Mouse (Mus musculus): ENCODE results near the gene Slc12a7. TPM values are rescaled to one million over a fixed set of nuclear protein-coding genes. Genes with fewer than 3 reads are reported as not detected.

The Slc12a7 gene
- polyA plus RNA-seq, 1 experiment from 2014 or later = 32.7 TPM

DNA sequence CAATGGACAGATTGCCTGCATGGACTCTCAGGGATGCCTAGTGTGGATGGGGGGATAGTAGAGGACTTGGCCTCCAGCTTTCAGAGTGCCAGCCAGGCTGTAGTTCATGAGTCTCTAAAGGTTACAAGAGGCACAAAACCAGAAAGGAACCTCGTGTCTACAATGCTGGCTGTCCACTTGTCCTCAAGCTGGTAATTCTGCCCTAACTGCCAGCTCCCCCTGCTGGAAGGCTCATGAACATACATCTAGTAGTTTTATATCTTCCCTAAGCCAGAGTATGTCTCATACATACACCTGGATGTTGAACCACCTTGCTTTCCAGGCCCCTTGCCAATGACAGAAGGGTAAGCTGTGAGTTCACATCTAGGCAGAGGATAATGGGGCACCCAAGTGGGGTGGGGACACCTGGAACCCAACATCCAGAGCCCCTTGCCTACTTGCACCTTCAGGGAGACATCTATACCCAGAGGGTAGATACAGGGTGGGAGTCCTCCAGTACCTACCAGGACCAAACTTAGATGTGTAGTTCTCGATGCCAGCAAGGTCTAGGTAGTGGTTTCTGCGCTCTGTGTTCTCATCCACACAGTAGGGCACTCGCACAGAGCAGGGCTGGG is 89.4 kb downstream of the Slc12a7 start:
- H3K36me3 ChIP-seq (ENCODE audit: control insufficient read depth, insufficient read depth, low read length) = no peaks in the 10 kb centered on the region; the same call in 1 of the 2 replicates
- 64% methylated on average over 4 of the region's 4 CpGs for WGBS (ENCODE audit: insufficient replicate concordance)
- H3K4me1 ChIP-seq (ENCODE audit: control insufficient read depth, insufficient read depth, low read length) = no peaks in the 10 kb centered on the region
- no peak overlapping the region for H3K4me2 ChIP-seq
- H3K27ac ChIP-seq (ENCODE audit: low read depth, low read length) = no peak overlapping the region
- ATAC-seq (replicated peaks; ENCODE audit: insufficient number of reproducible peaks, low FRiP score, low TSS enrichment) = no peak
- H3K9me3 ChIP-seq (replicated peaks; ENCODE audit: control insufficient read depth, low read length) = no peaks in the 10 kb centered on the region
- H3K9ac ChIP-seq (ENCODE audit: low read depth, low read length) = no peak overlapping the region
- H3K4me3 ChIP-seq (ENCODE audit: low read depth, low read length) = no peak overlapping the region
- H3K27me3 ChIP-seq (ENCODE audit: control insufficient read depth, insufficient read depth, low read length) = no peaks in the 10 kb centered on the region

DNA sequence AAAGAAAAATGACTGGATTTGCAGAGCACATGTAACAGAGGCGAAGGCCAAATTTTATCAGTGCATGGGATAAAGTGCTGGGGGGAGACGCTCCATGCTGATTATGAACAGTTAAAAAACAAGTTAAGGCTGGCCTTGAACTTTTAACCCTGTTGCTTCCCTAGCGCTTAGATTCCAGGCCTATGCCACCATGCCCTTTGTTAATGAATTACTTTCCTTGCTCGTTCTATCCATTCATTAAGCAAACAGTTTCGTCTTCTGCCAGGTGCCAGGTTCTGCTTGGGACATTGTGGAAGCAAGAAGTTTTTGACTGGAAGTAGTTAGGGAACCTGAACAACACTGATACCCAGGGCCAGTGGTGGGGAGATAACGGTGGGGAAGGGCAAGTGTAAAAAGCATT is 90.8 kb downstream of the Slc12a7 start:
- H3K4me3 ChIP-seq (ENCODE audit: low read depth, low read length) = no peak overlapping the region
- H3K36me3 ChIP-seq (ENCODE audit: control insufficient read depth, insufficient read depth, low read length) = no peaks in the 10 kb centered on the region; the same call in 1 of the 2 replicates
- no peak overlapping the region for H3K4me2 ChIP-seq
- H3K27ac ChIP-seq (ENCODE audit: low read depth, low read length) = no peak overlapping the region
- H3K4me1 ChIP-seq (ENCODE audit: control insufficient read depth, insufficient read depth, low read length) = no peaks in the 10 kb centered on the region
- no peaks in the 10 kb centered on the region for H3K27me3 ChIP-seq (ENCODE audit: control insufficient read depth, insufficient read depth, low read length)
- H3K9ac ChIP-seq (ENCODE audit: low read depth, low read length) = no peak overlapping the region
- H3K9me3 ChIP-seq (replicated peaks; ENCODE audit: control insufficient read depth, low read length) = no peaks in the 10 kb centered on the region
- 77% methylated on average over 6 of the region's 6 CpGs for WGBS (ENCODE audit: insufficient replicate concordance)
- ATAC-seq (replicated peaks; ENCODE audit: insufficient number of reproducible peaks, low FRiP score, low TSS enrichment) = no peak

DNA sequence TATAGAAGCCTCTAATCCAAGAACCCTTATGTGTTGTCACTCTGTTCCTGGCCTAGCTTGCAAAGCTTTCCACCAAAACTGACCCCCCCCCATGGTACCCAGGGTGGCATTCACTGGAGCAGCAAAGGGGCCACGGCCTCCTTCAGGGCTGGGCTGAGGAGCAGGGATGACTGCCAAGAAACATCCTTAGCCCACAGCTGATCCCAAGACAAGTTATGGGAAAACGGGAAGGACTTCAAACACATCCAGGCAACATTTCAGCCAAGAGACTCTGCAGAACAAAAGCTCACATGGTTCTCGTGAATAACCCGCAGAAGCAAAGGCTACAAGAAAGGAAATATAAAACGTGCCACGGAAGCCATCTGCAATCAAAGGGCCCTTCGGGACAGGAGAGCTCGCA is 94.3 kb downstream of the Slc12a7 start:
- Histone ChIP-seq H3K27me3 (ENCODE audit: control insufficient read depth, insufficient read depth, low read length) (no peaks in the 10 kb centered on the region), H3K4me1 (ENCODE audit: control insufficient read depth, insufficient read depth, low read length) (no peaks in the 10 kb centered on the region), H3K4me2 (no peak overlapping the region), H3K9me3 (replicated peaks; ENCODE audit: control insufficient read depth, low read length) (no peaks in the 10 kb centered on the region), H3K36me3 (ENCODE audit: control insufficient read depth, insufficient read depth, low read length) (no peaks in the 10 kb centered on the region), H3K4me3 (ENCODE audit: low read depth, low read length) (no peak overlapping the region), H3K9ac (ENCODE audit: low read depth, low read length) (no peak overlapping the region), H3K27ac (ENCODE audit: low read depth, low read length) (no peak overlapping the region)
- WGBS (ENCODE audit: insufficient replicate concordance) = 81% methylated on average over 8 of the region's 8 CpGs
- no peak for ATAC-seq (replicated peaks; ENCODE audit: insufficient number of reproducible peaks, low FRiP score, low TSS enrichment)

DNA sequence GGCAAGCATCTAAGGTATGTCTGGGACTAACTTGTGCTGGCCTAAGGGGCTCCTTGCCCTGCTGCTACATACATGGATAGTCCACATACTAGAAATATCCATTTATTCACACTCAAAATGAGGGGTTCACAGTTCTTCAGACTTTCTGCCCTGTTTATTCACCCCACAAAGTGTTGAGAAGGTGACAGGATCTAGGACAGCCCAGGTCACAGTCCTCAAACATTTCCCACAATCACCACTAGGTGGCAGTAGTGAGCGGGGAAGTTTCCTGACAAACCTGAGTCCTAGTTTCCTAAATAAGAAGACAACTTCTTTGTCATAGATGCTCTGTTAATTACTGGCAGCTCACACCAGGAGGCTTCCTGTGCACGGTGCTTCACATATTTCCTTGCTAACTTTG is 98.6 kb downstream of the Slc12a7 start:
- 3% methylated on average over 2 of the region's 2 CpGs for WGBS (ENCODE audit: insufficient replicate concordance)
- Histone ChIP-seq H3K36me3 (ENCODE audit: control insufficient read depth, insufficient read depth, low read length) (no peaks in the 10 kb centered on the region), H3K4me3 (ENCODE audit: low read depth, low read length) (no peak overlapping the region), H3K9ac (ENCODE audit: low read depth, low read length) (no peak overlapping the region), H3K9me3 (replicated peaks; ENCODE audit: control insufficient read depth, low read length) (no peaks in the 10 kb centered on the region), H3K27me3 (ENCODE audit: control insufficient read depth, insufficient read depth, low read length) (no peaks in the 10 kb centered on the region), H3K27ac (ENCODE audit: low read depth, low read length) (no peak overlapping the region), H3K4me1 (ENCODE audit: control insufficient read depth, insufficient read depth, low read length) (0 out of 2 replicates have a peak, but pooled peaks cover 9% of the 10 kb centered on the region), H3K4me2 (no peak overlapping the region)
- ATAC-seq (replicated peaks; ENCODE audit: insufficient number of reproducible peaks, low FRiP score, low TSS enrichment) = no peak

DNA sequence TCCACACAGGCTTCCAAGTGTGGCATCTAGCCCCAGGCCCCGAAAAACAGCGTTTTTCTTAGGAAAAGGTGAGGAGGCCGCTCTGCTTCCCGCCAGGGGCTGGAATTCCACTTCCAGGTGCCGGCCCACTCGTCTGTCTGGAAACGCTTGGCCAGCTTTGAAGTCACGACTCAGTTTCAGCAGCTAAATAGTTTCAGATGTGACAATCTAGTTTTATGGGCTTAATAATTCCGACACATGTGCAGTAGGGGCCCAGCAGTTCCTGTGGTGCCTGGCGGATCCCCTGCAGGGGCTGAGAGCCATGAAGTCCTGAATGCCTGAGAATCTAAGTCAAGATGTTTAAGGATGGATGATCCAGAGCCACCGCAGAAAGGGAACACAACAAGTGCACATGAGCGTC is 100.9 kb downstream of the Slc12a7 start:
- no peaks in the 10 kb centered on the region for H3K27me3 ChIP-seq (ENCODE audit: control insufficient read depth, insufficient read depth, low read length)
- 0 out of 2 replicates have a peak, but pooled peaks cover 10% of the 10 kb centered on the region for H3K4me1 ChIP-seq (ENCODE audit: control insufficient read depth, insufficient read depth, low read length)
- 0 out of 2 replicates have a peak overlapping the region, but pooled peaks have one; percentile 10 for H3K9ac ChIP-seq (ENCODE audit: low read depth, low read length)
- no peak overlapping the region for H3K27ac ChIP-seq (ENCODE audit: low read depth, low read length)
- H3K36me3 ChIP-seq (ENCODE audit: control insufficient read depth, insufficient read depth, low read length) = no peaks in the 10 kb centered on the region
- ATAC-seq (replicated peaks; ENCODE audit: insufficient number of reproducible peaks, low FRiP score, low TSS enrichment) = no peak
- H3K4me3 ChIP-seq (ENCODE audit: low read depth, low read length) = no peak overlapping the region
- WGBS (ENCODE audit: insufficient replicate concordance) = 72% methylated on average over 12 of the region's 12 CpGs
- no peak overlapping the region for H3K4me2 ChIP-seq
- H3K9me3 ChIP-seq (replicated peaks; ENCODE audit: control insufficient read depth, low read length) = no peaks in the 10 kb centered on the region

DNA sequence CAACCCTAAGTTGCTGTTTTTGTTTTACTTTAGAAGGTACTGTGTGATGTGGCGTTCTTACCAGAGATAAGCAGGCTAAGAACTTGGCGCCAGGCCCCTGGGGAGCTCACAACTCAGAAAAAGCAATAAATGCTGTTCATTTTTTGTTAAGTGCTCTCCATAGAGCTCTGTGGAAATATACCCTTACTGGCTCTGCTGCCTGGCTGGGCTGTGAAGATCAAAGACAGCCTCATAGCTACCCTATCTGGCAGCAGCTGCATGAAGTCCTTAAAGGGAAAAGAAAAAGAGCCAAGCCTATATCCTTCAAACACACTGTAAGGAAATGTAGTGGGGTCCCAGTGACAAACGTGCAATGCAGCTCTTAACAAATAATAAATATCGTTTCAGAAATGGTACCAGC is 102.9 kb downstream of the Slc12a7 start:
- WGBS (ENCODE audit: insufficient replicate concordance) = 43% methylated on average over 4 of the region's 4 CpGs
- H3K4me3 ChIP-seq (ENCODE audit: low read depth, low read length) = no peak overlapping the region
- 0 out of 2 replicates have a peak, but pooled peaks cover 10% of the 10 kb centered on the region for H3K4me1 ChIP-seq (ENCODE audit: control insufficient read depth, insufficient read depth, low read length)
- no peaks in the 10 kb centered on the region for H3K9me3 ChIP-seq (replicated peaks; ENCODE audit: control insufficient read depth, low read length)
- peak overlapping the region; percentile 50; the same call in 1 of the 2 replicates for H3K27ac ChIP-seq (ENCODE audit: low read depth, low read length)
- ATAC-seq (replicated peaks; ENCODE audit: insufficient number of reproducible peaks, low FRiP score, low TSS enrichment) = no peak
- H3K9ac ChIP-seq (ENCODE audit: low read depth, low read length) = no peak overlapping the region
- no peaks in the 10 kb centered on the region for H3K27me3 ChIP-seq (ENCODE audit: control insufficient read depth, insufficient read depth, low read length)
- no peak overlapping the region for H3K4me2 ChIP-seq
- no peaks in the 10 kb centered on the region for H3K36me3 ChIP-seq (ENCODE audit: control insufficient read depth, insufficient read depth, low read length)

DNA sequence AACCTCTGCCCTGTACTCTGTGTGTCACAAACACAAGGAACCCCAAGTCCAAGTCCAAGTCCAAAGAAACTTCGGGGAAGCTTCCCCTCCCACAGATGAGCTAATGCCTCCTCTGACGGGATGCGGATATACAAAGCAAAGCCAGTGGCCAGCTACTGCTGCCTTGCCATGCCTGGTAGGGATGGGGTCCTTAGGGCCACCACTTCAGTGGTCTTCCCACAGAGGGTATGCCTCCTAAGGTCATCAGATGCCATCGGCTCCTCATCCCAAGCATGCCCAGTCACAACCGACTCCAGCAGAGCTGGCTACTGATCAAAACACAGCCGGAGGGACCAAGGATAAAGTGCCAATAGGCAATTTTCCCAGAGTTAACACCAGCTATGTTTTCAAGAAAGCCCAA is 103.6 kb downstream of the Slc12a7 start:
- 0 out of 2 replicates have a peak overlapping the region, but pooled peaks have one; percentile 50 for H3K27ac ChIP-seq (ENCODE audit: low read depth, low read length)
- 0 out of 2 replicates have a peak, but pooled peaks cover 10% of the 10 kb centered on the region for H3K4me1 ChIP-seq (ENCODE audit: control insufficient read depth, insufficient read depth, low read length)
- H3K9ac ChIP-seq (ENCODE audit: low read depth, low read length) = no peak overlapping the region
- ATAC-seq (replicated peaks; ENCODE audit: insufficient number of reproducible peaks, low FRiP score, low TSS enrichment) = no peak
- no peaks in the 10 kb centered on the region for H3K36me3 ChIP-seq (ENCODE audit: control insufficient read depth, insufficient read depth, low read length)
- 73% methylated on average over 6 of the region's 6 CpGs for WGBS (ENCODE audit: insufficient replicate concordance)
- no peaks in the 10 kb centered on the region for H3K27me3 ChIP-seq (ENCODE audit: control insufficient read depth, insufficient read depth, low read length)
- H3K4me3 ChIP-seq (ENCODE audit: low read depth, low read length) = no peak overlapping the region
- no peak overlapping the region for H3K4me2 ChIP-seq
- H3K9me3 ChIP-seq (replicated peaks; ENCODE audit: control insufficient read depth, low read length) = no peaks in the 10 kb centered on the region

DNA sequence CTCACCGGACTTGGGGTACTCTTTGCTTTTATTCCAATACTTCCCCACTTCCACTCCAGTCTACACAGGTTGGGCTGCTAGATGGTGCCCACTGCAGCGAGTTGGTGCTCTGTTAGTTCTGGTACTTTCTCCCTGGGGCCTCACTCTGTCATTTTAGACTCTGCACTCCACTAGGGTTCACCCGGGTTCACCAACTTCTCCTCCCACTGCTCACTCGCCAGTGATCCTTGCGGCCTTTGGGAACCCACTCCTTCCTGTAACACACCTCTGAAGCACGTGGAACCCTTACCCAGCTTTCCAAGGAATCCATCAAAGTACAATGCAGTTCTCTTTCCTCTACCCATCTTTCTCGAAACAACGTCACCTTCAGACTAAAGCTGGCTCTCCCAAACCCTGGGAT is 104.8 kb downstream of the Slc12a7 start:
- Histone ChIP-seq H3K9ac (ENCODE audit: low read depth, low read length) (no peak overlapping the region), H3K36me3 (ENCODE audit: control insufficient read depth, insufficient read depth, low read length) (no peaks in the 10 kb centered on the region), H3K27ac (ENCODE audit: low read depth, low read length) (no peak overlapping the region), H3K4me2 (no peak overlapping the region), H3K4me1 (ENCODE audit: control insufficient read depth, insufficient read depth, low read length) (0 out of 2 replicates have a peak, but pooled peaks cover 10% of the 10 kb centered on the region), H3K27me3 (ENCODE audit: control insufficient read depth, insufficient read depth, low read length) (no peaks in the 10 kb centered on the region), H3K9me3 (replicated peaks; ENCODE audit: control insufficient read depth, low read length) (no peaks in the 10 kb centered on the region), H3K4me3 (ENCODE audit: low read depth, low read length) (no peak overlapping the region)
- ATAC-seq (replicated peaks; ENCODE audit: insufficient number of reproducible peaks, low FRiP score, low TSS enrichment) = no peak
- 76% methylated on average over 8 of the region's 8 CpGs for WGBS (ENCODE audit: insufficient replicate concordance)

DNA sequence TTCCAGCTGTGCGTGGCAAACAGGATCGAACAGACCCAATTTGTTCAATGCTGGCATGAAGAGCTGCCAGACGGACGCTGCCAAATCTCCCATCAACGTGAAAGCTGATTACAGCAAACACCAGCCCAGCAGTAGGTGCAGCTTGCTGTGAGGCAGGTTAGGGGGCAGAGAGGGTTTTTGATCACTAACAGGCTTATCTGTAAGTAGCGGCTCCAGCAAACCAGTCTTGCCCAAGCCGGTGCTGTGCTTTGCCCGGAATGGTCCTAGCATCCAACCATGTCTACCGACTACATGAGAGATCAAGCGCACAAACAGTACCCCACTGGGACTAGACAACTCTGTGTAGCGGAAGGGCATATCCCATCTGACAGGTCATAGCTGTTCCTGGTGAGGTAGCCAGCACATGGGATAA is 106.2 kb downstream of the Slc12a7 start:
- Histone ChIP-seq H3K27me3 (ENCODE audit: control insufficient read depth, insufficient read depth, low read length) (no peaks in the 10 kb centered on the region), H3K4me2 (no peak overlapping the region), H3K9ac (ENCODE audit: low read depth, low read length) (no peak overlapping the region), H3K4me3 (ENCODE audit: low read depth, low read length) (no peak overlapping the region), H3K4me1 (ENCODE audit: control insufficient read depth, insufficient read depth, low read length) (0 out of 2 replicates have a peak, but pooled peaks cover 12% of the 10 kb centered on the region), H3K9me3 (replicated peaks; ENCODE audit: control insufficient read depth, low read length) (no peaks in the 10 kb centered on the region), H3K27ac (ENCODE audit: low read depth, low read length) (no peak overlapping the region), H3K36me3 (ENCODE audit: control insufficient read depth, insufficient read depth, low read length) (no peaks in the 10 kb centered on the region)
- ATAC-seq (replicated peaks; ENCODE audit: insufficient number of reproducible peaks, low FRiP score, low TSS enrichment) = no peak
- WGBS (ENCODE audit: insufficient replicate concordance) = 71% methylated on average over 11 of the region's 11 CpGs
